Mouse (Mus musculus) cerebellum, postnatal 10 days (tissue): ENCODE data around the gene Olfr1373.
"Not testable (repeated sequence)": the region's sequence is repeated elsewhere in the genome, so short reads cannot be mapped to it uniquely, and the experiment has no call there.

Source experiments
- DNase-seq, 2 experiments: peaks; one replicate each; pipeline ENCODE4 v3.0.0; 2021; ENCODE audit warnings: mixed read lengths in 2 of 2

Gene Olfr1373

GRCm38 (mm10) chr11:52145428-52145827 is at the start of gene Olfr1373:
Olfr1373 (minus strand) TSS chr11:52145528.
- not testable (repeated sequence) for DNase-seq

GRCm38 (mm10) chr11:52180651-52181050 is 35.3 kb upstream of the Olfr1373 start:
- DNase-seq, result not testable (repeated sequence)

GRCm38 (mm10) chr11:52179897-52180296 is 34.6 kb upstream of the Olfr1373 start:
- DNase-seq, result peak in 1 of 2 experiments; percentile 16

GRCm38 (mm10) chr11:52168461-52168860 is 23.1 kb upstream of the Olfr1373 start:
- no peak for DNase-seq

- peak in 1 of 2 experiments; percentile 13 for DNase-seq
Observed at GRCm38 (mm10) chr11:52167901-52168302, 22.6 kb upstream of the Olfr1373 start.

GRCm38 (mm10) chr11:52167126-52167525 is 21.8 kb upstream of the Olfr1373 start:
- DNase-seq, result peak; percentile 19 to 23

GRCm38 (mm10) chr11:52163926-52164325 is 18.6 kb upstream of the Olfr1373 start:
- DNase-seq, result peak; percentile 25 to 37

GRCm38 (mm10) chr11:52143675-52144074 is 1.7 kb downstream of the Olfr1373 start:
- DNase-seq, result peak; percentile 65 to 68

GRCm38 (mm10) chr11:52130451-52131068 is 14.8 kb downstream of the Olfr1373 start:
- DNase-seq, result peak in 1 of 2 experiments; percentile 24

- peak; percentile 43 to 45 for DNase-seq
Observed at GRCm38 (mm10) chr11:52129621-52130450, 15.5 kb downstream of the Olfr1373 start.

GRCm38 (mm10) chr11:52129171-52129570 is 16.2 kb downstream of the Olfr1373 start:
- peak; percentile 32 to 58 for DNase-seq

- peak in 1 of 2 experiments; percentile 26 for DNase-seq
Observed at GRCm38 (mm10) chr11:52128316-52129061, 16.8 kb downstream of the Olfr1373 start.

GRCm38 (mm10) chr11:52127760-52128159 is 17.6 kb downstream of the Olfr1373 start:
- no peak for DNase-seq

- DNase-seq, result no peak
Observed at GRCm38 (mm10) chr11:52127169-52127568, 18.2 kb downstream of the Olfr1373 start.

- no peak for DNase-seq
Observed at GRCm38 (mm10) chr11:52124468-52124867, 20.9 kb downstream of the Olfr1373 start.

GRCm38 (mm10) chr11:52122045-52122444 is 23.3 kb downstream of the Olfr1373 start:
- DNase-seq, result no peak

GRCm38 (mm10) chr11:52120415-52120814 is 24.9 kb downstream of the Olfr1373 start:
- not testable (repeated sequence) for DNase-seq

- no peak for DNase-seq
Observed at GRCm38 (mm10) chr11:52117156-52117555, 28.2 kb downstream of the Olfr1373 start.

- not testable (repeated sequence) for DNase-seq
Observed at GRCm38 (mm10) chr11:52116117-52116516, 29.2 kb downstream of the Olfr1373 start.

GRCm38 (mm10) chr11:52115479-52115878 is 29.8 kb downstream of the Olfr1373 start:
- DNase-seq, result no peak

GRCm38 (mm10) chr11:52109421-52109820 is 35.9 kb downstream of the Olfr1373 start:
- no peak for DNase-seq

GRCm38 (mm10) chr11:52108796-52109195 is 36.5 kb downstream of the Olfr1373 start:
- no peak for DNase-seq

- DNase-seq, result no peak
Observed at GRCm38 (mm10) chr11:52106438-52106837, 38.9 kb downstream of the Olfr1373 start.
